Mouse (Mus musculus): ENCODE measurements around the gene Intu. TPM values are rescaled to one million over a fixed set of nuclear protein-coding genes. Genes with fewer than 3 reads are reported as not detected.

Gene Intu
- total RNA-seq, 2 experiments from 2014 or later: 7.0 to 8.8 TPM

Small RNAs within 50 kb of the gene (microRNA-seq; reads per million reads assigned to microRNA genes)
- 0 reads per million in 2 experiments for gene Gm23810

Other genes starting within 250 kb of the Intu start
- not detected for gene Slc25a31, start 177.6 kb downstream of the Intu start, total RNA-seq (2021)
- gene Hspa4l, start 213.2 kb downstream of the Intu start, total RNA-seq (2021): 100 to 1,000 TPM; 158 to 170 TPM

Data from layer of hippocampus, adult 18-20 months (tissue).